Mouse (Mus musculus): Measurements from ENCODE around the gene Slc12a8. TPM values are rescaled to one million over a fixed set of nuclear protein-coding genes. Genes with fewer than 3 reads are reported as not detected.
"Not testable (repeated sequence)": the region's sequence is repeated elsewhere in the genome, so short reads cannot be mapped to it uniquely, and the experiment has no call there.

Gene Slc12a8
- polyA plus RNA-seq, 1 experiment from 2014 or later: 1.1 TPM

DNA sequence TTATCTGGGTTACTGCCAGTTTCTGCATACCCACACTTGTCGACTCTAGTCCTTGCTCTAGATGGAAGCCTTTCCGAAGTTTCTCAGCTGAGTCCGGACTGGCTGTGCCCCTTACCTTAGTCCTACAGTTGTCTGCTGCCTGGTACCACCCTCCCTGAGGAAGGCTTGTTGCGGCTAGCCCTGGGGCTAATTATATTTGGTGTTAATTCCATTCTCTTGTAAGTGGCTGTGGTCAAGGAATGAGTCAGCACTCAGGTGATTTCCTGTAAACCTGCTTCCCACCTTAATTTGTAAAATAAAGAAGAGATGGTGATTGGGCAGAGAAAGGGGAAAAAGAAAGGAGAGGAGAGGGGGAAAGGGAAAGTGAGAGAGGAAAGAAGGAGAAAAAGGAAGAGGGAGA is 9.0 kb upstream of the Slc12a8 start:
- Histone ChIP-seq H3K9me3 (replicated peaks; ENCODE audit: control insufficient read depth, low read length) (no peaks in the 10 kb centered on the region), H3K4me3 (ENCODE audit: low read length) (no peak overlapping the region), H3K9ac (ENCODE audit: low read length) (no peak overlapping the region), H3K27ac (ENCODE audit: low read length) (no peak overlapping the region), H3K4me1 (ENCODE audit: control insufficient read depth, insufficient read depth, low read length) (no peaks in the 10 kb centered on the region), H3K4me2 (ENCODE audit: low read depth, low read length) (no peak overlapping the region), H3K27me3 (ENCODE audit: control insufficient read depth, insufficient read depth, low read length) (no peaks in the 10 kb centered on the region), H3K36me3 (ENCODE audit: control insufficient read depth, insufficient read depth) (peaks cover 4% of the 10 kb centered on the region; the same call in 1 of the 2 replicates)
- 86% methylated on average over 4 of the region's 4 CpGs for WGBS
- ATAC-seq (replicated peaks; ENCODE audit: extremely low read depth, insufficient read depth, low FRiP score): no peak

DNA sequence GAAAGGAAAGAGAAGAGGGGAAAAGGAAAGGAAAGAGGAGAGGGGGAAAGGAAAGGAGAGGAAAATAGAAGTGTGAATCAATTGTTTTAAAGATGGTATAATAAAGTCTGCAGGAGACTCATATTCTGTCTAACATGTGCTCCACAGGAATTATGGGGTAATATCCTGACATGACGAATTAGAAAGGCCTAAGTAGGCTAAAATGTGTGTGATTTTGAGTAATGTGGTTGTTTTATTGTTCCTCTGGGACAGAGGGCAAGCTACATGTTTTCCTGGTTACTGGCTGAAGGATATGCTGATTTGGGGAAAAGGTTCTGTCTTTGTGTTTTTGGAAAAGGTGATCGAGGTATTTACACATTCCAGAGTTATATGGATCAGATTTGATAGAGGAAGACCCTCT is 7.9 kb upstream of the Slc12a8 start:
- WGBS: 79% methylated on average over 2 of the region's 2 CpGs
- H3K27ac ChIP-seq (ENCODE audit: low read length); ATAC-seq (replicated peaks; ENCODE audit: extremely low read depth, insufficient read depth, low FRiP score); H3K4me1 ChIP-seq (ENCODE audit: control insufficient read depth, insufficient read depth, low read length); H3K27me3 ChIP-seq (ENCODE audit: control insufficient read depth, insufficient read depth, low read length); H3K4me2 ChIP-seq (ENCODE audit: low read depth, low read length); H3K36me3 ChIP-seq (ENCODE audit: control insufficient read depth, insufficient read depth); H3K9me3 ChIP-seq (replicated peaks; ENCODE audit: control insufficient read depth, low read length); H3K4me3 ChIP-seq (ENCODE audit: low read length); H3K9ac ChIP-seq (ENCODE audit: low read length): not testable (repeated sequence)

DNA sequence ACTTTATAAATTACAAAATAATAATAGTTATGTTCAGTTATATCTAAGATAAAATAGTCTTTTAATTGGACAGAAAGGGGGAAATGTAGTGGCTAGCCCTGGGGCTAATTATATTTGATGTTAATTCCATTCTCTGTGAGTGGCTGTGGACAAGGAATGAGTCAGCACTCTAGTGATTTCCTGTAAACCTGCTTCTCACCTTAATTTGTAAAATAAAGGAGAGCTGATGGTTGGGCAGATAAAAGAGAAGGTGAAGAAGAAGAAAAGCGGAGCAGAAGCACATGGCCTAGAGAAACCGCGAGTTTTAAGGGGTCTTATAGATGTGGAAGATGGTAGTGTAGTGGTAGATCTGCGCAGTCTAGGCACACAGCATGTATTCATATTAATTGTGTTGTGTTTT is 6.3 kb upstream of the Slc12a8 start:
- H3K9ac ChIP-seq (ENCODE audit: low read length); H3K27ac ChIP-seq (ENCODE audit: low read length); H3K4me3 ChIP-seq (ENCODE audit: low read length); H3K27me3 ChIP-seq (ENCODE audit: control insufficient read depth, insufficient read depth, low read length); H3K9me3 ChIP-seq (replicated peaks; ENCODE audit: control insufficient read depth, low read length); H3K36me3 ChIP-seq (ENCODE audit: control insufficient read depth, insufficient read depth); H3K4me2 ChIP-seq (ENCODE audit: low read depth, low read length); ATAC-seq (replicated peaks; ENCODE audit: extremely low read depth, insufficient read depth, low FRiP score); H3K4me1 ChIP-seq (ENCODE audit: control insufficient read depth, insufficient read depth, low read length): not testable (repeated sequence)
- WGBS: 94% methylated on average over 4 of the region's 4 CpGs

DNA sequence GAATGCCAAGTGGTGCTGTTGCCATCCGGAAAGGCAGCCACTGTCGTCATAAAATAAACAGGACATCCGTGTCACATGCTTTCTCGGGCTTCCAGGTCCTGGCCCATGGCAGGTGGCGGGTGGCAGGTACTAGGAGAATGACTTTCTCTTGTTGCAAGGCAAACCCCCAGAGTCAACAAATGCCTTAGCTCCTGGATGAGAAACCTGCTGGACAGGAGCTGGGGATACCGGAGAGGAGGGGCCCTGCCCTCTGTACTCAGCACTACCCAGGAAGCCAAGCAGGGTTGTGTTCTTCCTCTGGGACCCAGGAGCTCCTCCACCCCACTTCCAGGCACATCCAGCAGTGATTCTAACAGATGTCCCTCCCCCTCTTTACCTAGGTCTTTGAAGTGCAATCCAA is 4.6 kb upstream of the Slc12a8 start:
- H3K4me3 ChIP-seq (ENCODE audit: low read length): no peak overlapping the region
- peaks cover 8% of the 10 kb centered on the region for H3K4me1 ChIP-seq (ENCODE audit: control insufficient read depth, insufficient read depth, low read length)
- WGBS: 62% methylated on average over 6 of the region's 6 CpGs
- H3K4me2 ChIP-seq (ENCODE audit: low read depth, low read length): no peak overlapping the region
- H3K9me3 ChIP-seq (replicated peaks; ENCODE audit: control insufficient read depth, low read length): no peaks in the 10 kb centered on the region
- no peak overlapping the region for H3K27ac ChIP-seq (ENCODE audit: low read length)
- no peak for ATAC-seq (replicated peaks; ENCODE audit: extremely low read depth, insufficient read depth, low FRiP score)
- no peaks in the 10 kb centered on the region for H3K36me3 ChIP-seq (ENCODE audit: control insufficient read depth, insufficient read depth)
- H3K9ac ChIP-seq (ENCODE audit: low read length): no peak overlapping the region
- no peaks in the 10 kb centered on the region for H3K27me3 ChIP-seq (ENCODE audit: control insufficient read depth, insufficient read depth, low read length)

DNA sequence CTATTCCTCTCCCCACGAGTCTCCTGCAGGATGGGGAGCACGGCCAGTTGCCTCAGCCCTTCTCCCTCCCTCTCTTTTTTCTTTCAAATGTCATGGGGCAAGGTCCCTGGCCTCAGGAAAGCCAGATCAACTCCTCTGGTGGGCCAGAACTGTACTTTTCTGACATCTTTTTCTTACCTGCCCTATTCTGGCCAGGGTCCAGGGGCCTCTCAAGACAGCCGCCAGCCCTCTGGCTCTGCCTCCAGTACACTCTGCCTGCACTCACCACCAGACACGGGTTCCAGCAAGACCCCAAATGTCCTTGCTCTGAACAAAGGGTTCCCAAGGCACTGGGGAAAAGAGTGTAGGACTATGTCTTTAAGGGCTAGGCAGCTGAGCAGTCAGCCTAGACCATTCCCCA is 499 bp downstream of the Slc12a8 start:
- ATAC-seq (replicated peaks; ENCODE audit: extremely low read depth, insufficient read depth, low FRiP score): no peak; the same call in 1 of the 2 replicates
- H3K9me3 ChIP-seq (replicated peaks; ENCODE audit: control insufficient read depth, low read length): no peaks in the 10 kb centered on the region
- no peaks in the 10 kb centered on the region for H3K27me3 ChIP-seq (ENCODE audit: control insufficient read depth, insufficient read depth, low read length)
- H3K4me1 ChIP-seq (ENCODE audit: control insufficient read depth, insufficient read depth, low read length): peaks cover 13% of the 10 kb centered on the region
- peak overlapping the region; percentile 56 for H3K4me3 ChIP-seq (ENCODE audit: low read length)
- no peak overlapping the region for H3K27ac ChIP-seq (ENCODE audit: low read length)
- WGBS: 18% methylated on average over 4 of the region's 4 CpGs
- H3K4me2 ChIP-seq (ENCODE audit: low read depth, low read length): peak overlapping the region; percentile 88
- no peaks in the 10 kb centered on the region for H3K36me3 ChIP-seq (ENCODE audit: control insufficient read depth, insufficient read depth)
- peak overlapping the region; percentile 65; the same call in 1 of the 2 replicates for H3K9ac ChIP-seq (ENCODE audit: low read length)

DNA sequence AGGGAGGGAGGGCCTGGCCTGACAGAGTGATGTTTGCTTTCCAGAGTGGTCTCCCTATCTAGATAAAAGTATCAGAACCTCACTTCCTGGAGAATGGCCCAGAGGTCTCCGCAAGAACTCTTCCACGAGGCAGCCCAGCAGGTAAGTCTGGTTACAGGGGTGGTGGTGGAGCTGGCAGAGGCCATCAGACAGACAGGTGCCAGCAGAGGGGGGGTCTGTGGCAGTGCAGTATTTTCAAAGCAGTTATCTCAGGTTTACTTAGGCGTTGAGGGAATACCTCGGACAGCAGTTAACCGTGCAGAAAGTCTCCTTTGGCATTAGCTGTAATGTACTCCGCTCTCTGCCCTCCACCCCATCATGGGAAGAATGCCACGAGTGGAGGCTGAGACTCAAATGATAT is 1.1 kb downstream of the Slc12a8 start:
- Histone ChIP-seq H3K27ac (ENCODE audit: low read length) (no peak overlapping the region), H3K27me3 (ENCODE audit: control insufficient read depth, insufficient read depth, low read length) (no peaks in the 10 kb centered on the region), H3K36me3 (ENCODE audit: control insufficient read depth, insufficient read depth) (no peaks in the 10 kb centered on the region), H3K9me3 (replicated peaks; ENCODE audit: control insufficient read depth, low read length) (no peaks in the 10 kb centered on the region), H3K4me3 (ENCODE audit: low read length) (no peak overlapping the region), H3K9ac (ENCODE audit: low read length) (no peak overlapping the region), H3K4me1 (ENCODE audit: control insufficient read depth, insufficient read depth, low read length) (peaks cover 13% of the 10 kb centered on the region), H3K4me2 (ENCODE audit: low read depth, low read length) (no peak overlapping the region)
- ATAC-seq (replicated peaks; ENCODE audit: extremely low read depth, insufficient read depth, low FRiP score): no peak
- WGBS: 56% methylated on average over 7 of the region's 7 CpGs

DNA sequence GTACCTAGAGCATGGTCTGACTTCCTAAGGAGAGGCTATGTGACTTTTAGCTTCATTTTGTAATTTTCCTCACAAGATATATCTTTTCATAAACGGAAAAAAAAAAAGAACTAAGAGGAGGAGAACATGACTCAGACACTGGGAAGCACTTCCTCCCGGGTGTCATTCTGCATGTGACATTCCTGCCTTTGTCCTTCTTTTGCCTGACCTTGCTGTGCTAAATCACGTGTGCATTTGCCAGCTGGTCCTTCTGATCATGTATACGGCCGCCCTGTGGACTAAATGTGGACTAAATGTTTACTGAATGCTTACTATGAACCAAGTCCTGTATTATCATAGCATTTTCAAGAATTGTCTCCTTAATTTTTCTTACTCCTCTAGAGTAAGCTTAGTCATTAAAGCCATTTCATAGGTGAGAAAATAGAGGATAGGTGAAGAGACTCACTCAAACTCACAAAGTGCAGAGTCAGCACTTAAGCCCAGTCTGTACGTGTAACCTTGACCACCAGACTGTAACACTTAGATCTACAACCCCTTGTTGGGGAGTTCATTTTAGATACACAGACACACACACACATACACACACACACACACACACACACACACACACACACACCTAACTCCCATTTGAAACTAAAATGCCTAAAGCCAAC is 2.9 kb downstream of the Slc12a8 start:
- H3K27ac ChIP-seq (ENCODE audit: low read length): no peak overlapping the region
- no peak overlapping the region for H3K4me2 ChIP-seq (ENCODE audit: low read depth, low read length)
- H3K9me3 ChIP-seq (replicated peaks; ENCODE audit: control insufficient read depth, low read length): no peaks in the 10 kb centered on the region
- WGBS: 56% methylated on average over 6 of the region's 6 CpGs
- H3K27me3 ChIP-seq (ENCODE audit: control insufficient read depth, insufficient read depth, low read length): no peaks in the 10 kb centered on the region
- no peak for ATAC-seq (replicated peaks; ENCODE audit: extremely low read depth, insufficient read depth, low FRiP score)
- no peak overlapping the region for H3K9ac ChIP-seq (ENCODE audit: low read length)
- H3K4me1 ChIP-seq (ENCODE audit: control insufficient read depth, insufficient read depth, low read length): peaks cover 13% of the 10 kb centered on the region
- no peaks in the 10 kb centered on the region for H3K36me3 ChIP-seq (ENCODE audit: control insufficient read depth, insufficient read depth)
- H3K4me3 ChIP-seq (ENCODE audit: low read length): no peak overlapping the region

DNA sequence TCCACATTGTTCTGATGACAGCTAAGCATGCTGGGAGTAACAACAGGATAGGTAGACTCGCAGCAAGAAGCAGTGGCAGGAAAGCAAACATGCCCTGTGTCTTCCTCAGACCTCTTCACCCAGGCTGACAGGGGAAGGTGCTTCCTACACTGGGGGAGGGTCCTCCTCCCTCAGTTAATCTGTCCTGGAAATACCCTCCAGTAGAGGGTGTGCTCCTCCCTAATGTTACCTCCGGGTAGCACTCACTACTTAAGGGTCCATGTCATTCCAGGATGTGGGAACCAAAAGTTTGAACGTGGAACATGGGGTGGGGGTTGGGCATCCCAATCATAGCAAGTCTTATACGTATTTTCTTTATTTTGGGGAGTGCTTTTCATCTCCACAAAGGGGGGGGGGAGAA is 5.4 kb downstream of the Slc12a8 start:
- peaks cover 5% of the 10 kb centered on the region for H3K4me1 ChIP-seq (ENCODE audit: control insufficient read depth, insufficient read depth, low read length)
- H3K36me3 ChIP-seq (ENCODE audit: control insufficient read depth, insufficient read depth): no peaks in the 10 kb centered on the region
- no peaks in the 10 kb centered on the region for H3K27me3 ChIP-seq (ENCODE audit: control insufficient read depth, insufficient read depth, low read length)
- H3K4me3 ChIP-seq (ENCODE audit: low read length): no peak overlapping the region
- no peak overlapping the region for H3K4me2 ChIP-seq (ENCODE audit: low read depth, low read length)
- ATAC-seq (replicated peaks; ENCODE audit: extremely low read depth, insufficient read depth, low FRiP score): no peak
- 56% methylated on average over 4 of the region's 4 CpGs for WGBS
- no peak overlapping the region for H3K9ac ChIP-seq (ENCODE audit: low read length)
- H3K27ac ChIP-seq (ENCODE audit: low read length): no peak overlapping the region
- H3K9me3 ChIP-seq (replicated peaks; ENCODE audit: control insufficient read depth, low read length): no peaks in the 10 kb centered on the region

DNA sequence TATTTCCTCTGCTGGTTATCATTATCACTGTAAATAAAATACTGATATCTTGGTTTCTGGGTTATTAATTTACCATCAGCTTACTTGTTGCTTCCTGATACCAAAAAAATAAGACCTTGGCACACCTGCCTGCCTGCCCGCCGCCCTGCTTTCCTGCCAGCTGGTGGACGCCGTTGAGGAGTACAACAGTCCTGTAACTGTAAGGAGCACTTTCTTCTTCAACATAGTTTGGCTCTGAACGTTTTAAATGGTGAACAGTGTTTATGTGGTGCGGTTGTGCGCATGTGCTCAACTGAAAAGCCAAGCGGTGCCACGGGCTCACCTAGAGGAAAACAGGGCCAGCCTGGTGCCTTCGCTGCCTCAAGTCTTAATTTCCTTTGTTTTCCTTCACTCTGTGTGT is 6.4 kb downstream of the Slc12a8 start:
- ATAC-seq (replicated peaks; ENCODE audit: extremely low read depth, insufficient read depth, low FRiP score): no peak
- Histone ChIP-seq H3K9me3 (replicated peaks; ENCODE audit: control insufficient read depth, low read length) (peaks cover 4% of the 10 kb centered on the region), H3K4me1 (ENCODE audit: control insufficient read depth, insufficient read depth, low read length) (peaks cover 2% of the 10 kb centered on the region; the same call in 1 of the 2 replicates), H3K9ac (ENCODE audit: low read length) (no peak overlapping the region), H3K4me3 (ENCODE audit: low read length) (no peak overlapping the region), H3K27me3 (ENCODE audit: control insufficient read depth, insufficient read depth, low read length) (no peaks in the 10 kb centered on the region), H3K4me2 (ENCODE audit: low read depth, low read length) (no peak overlapping the region), H3K27ac (ENCODE audit: low read length) (no peak overlapping the region), H3K36me3 (ENCODE audit: control insufficient read depth, insufficient read depth) (no peaks in the 10 kb centered on the region)
- 81% methylated on average over 10 of the region's 10 CpGs for WGBS

Measured in heart, embryonic 16.5 days (tissue).